Mouse (Mus musculus): Measurements from ENCODE around the gene Lrrc8d. TPM values are rescaled to one million over a fixed set of nuclear protein-coding genes. Genes with fewer than 3 reads are reported as not detected.
A peak's percentile ranks its signal among the peaks of the same experiment; 100 is the strongest.

The Lrrc8d gene
- total and polyA plus RNA-seq, 3 experiments: 11.4 to 258 (median 21.9) TPM

DNA sequence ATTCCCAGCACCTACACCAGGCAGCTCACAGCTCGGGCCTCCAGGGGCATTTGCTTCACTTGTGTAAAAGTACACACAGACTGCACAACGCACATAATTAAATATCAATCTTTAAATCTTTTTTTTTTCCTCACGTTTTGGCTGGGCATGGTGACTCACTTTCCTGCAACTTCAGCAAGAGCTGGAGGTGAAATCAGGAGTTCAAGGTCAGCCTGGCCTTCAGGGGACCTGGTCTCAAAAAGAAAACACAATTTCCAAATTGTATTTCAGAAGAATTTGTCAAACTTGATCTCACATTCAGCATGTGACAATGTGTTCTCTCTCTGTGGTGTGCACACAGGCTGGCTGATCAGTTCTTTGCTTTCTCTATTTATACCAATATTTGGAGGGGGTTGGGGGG, 1.9 kb upstream of the Lrrc8d start:
- Histone ChIP-seq H3K36me3 (ENCODE audit: control insufficient read depth in 1 of 2, insufficient read depth in 2 of 2, low read length in 2 of 2) (peaks cover 0 to 18% of the 10 kb centered on the region in 2 experiments; a peak in 2 of 4 replicates), H3K4me1 (ENCODE audit: control insufficient read depth in 1 of 2, insufficient read depth in 2 of 2, low read length in 2 of 2) (peaks cover 7 to 18% of the 10 kb centered on the region in 2 experiments), H3K9ac (ENCODE audit: control insufficient read depth, low read depth, low read length, poor library complexity, severe bottlenecking) (no peak overlapping the region), H3K4me3 (ENCODE audit: control insufficient read depth in 1 of 2, insufficient read depth in 1 of 2, low read depth in 2 of 2, low read length in 2 of 2) (no peak overlapping the region), H3K9me3 (replicated peaks; ENCODE audit: insufficient read depth, low read length) (no peaks in the 10 kb centered on the region), H3K27ac (ENCODE audit: control insufficient read depth, low read depth, low read length) (no peak overlapping the region), H3K27me3 (ENCODE audit: control insufficient read depth in 1 of 2, insufficient read depth in 2 of 2, low read length in 2 of 2) (no peaks in the 10 kb centered on the region), H3K79me2 (ENCODE audit: control insufficient read depth, insufficient read depth, low read length, poor library complexity) (peaks cover 6% of the 10 kb centered on the region; the same call in 1 of the 2 replicates)
- no peak for DNase-seq (ENCODE audit: low read depth, low spot score)
- TF ChIP-seq ZKSCAN1 (IDR thresholded peaks at IDR 0.05; ENCODE audit: low read depth, low read length) (no peak), ELF1 (IDR thresholded peaks at IDR 0.05; ENCODE audit: low read depth, low read length) (no peak)

GRCm38 (mm10) chr5:105698694-105699093, 1.1 kb upstream of the Lrrc8d start:
- H3K4me1 ChIP-seq (ENCODE audit: control insufficient read depth in 1 of 2, insufficient read depth in 2 of 2, low read length in 2 of 2): peaks cover 11 to 25% of the 10 kb centered on the region in 2 experiments
- H3K27ac ChIP-seq (ENCODE audit: control insufficient read depth, low read depth, low read length): no peak overlapping the region; the same call in 1 of the 2 replicates
- TF ChIP-seq E2F4 (IDR thresholded peaks at IDR 0.05; ENCODE audit: borderline replicate concordance, low read depth, low read length) (no peak), ZKSCAN1 (IDR thresholded peaks at IDR 0.05; ENCODE audit: low read depth, low read length) (no peak), BHLHE40 (IDR thresholded peaks at IDR 0.05; ENCODE audit: borderline replicate concordance, low read depth, low read length) (no peak), ZNF384 (IDR thresholded peaks at IDR 0.05; ENCODE audit: low read depth, low read length) (no peak), SIN3A (IDR thresholded peaks at IDR 0.05; ENCODE audit: low read length) (no peak), POLR2AphosphoS5 (IDR thresholded peaks at IDR 0.05; ENCODE audit: borderline replicate concordance, low read depth, low read length) (no peak)
- no peaks in the 10 kb centered on the region for H3K9me3 ChIP-seq (replicated peaks; ENCODE audit: insufficient read depth, low read length)
- peak overlapping the region; percentile 94 for H3K9ac ChIP-seq (ENCODE audit: control insufficient read depth, low read depth, low read length, poor library complexity, severe bottlenecking)
- no peaks in the 10 kb centered on the region for H3K27me3 ChIP-seq (ENCODE audit: control insufficient read depth in 1 of 2, insufficient read depth in 2 of 2, low read length in 2 of 2)
- H3K36me3 ChIP-seq (ENCODE audit: control insufficient read depth in 1 of 2, insufficient read depth in 2 of 2, low read length in 2 of 2): peaks cover 0 to 20% of the 10 kb centered on the region in 2 experiments; a peak in 2 of 4 replicates
- peak overlapping the region; percentile 75 to 92; a peak in 3 of 4 replicates for H3K4me3 ChIP-seq (ENCODE audit: control insufficient read depth in 1 of 2, insufficient read depth in 1 of 2, low read depth in 2 of 2, low read length in 2 of 2)
- DNase-seq (ENCODE audit: low read depth, low spot score): peak; percentile 52
- H3K79me2 ChIP-seq (ENCODE audit: control insufficient read depth, insufficient read depth, low read length, poor library complexity): peaks cover 6% of the 10 kb centered on the region; the same call in 1 of the 2 replicates

DNA sequence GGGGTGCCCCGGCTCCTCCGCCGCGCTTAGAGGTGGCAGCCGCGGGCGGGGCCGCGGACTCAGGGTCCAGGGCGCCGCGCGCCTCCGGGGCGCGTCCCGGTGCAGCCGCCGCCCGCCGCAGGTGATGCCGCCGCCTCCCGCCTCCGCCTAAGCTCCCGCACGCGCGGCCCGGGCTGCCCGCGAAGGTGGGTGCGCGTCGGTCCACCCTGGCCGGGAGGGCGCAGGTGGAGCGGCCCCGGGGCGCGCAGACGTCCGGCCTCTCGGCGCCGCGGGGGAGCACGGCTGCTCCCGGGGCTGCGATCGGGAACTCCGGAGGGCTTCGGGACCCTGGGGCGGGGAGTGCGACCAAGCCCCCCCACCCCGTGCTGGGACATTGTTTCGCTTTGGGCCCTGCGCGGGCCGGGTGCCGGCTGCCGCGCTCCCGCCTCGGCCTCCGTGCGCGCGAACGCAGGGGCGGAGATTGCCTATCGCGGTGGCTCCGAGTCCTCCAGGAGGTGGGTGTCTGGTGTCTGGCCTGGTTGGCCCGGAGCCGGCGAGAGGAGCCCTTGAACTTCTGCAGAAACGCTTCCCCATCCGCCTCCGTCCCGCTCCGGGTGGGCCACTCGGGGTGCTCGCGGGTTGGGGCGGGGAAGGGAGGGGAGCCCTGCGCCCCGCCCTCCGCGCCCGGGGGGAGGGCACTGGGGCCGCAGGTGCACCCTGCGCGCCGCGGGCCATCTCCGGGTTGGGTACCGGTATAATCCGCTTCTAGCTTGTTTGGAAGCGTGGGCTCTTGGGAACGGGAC, 492 bp downstream of the Lrrc8d start:
- Histone ChIP-seq H3K4me3 (ENCODE audit: control insufficient read depth in 1 of 2, insufficient read depth in 1 of 2, low read depth in 2 of 2, low read length in 2 of 2) (peak overlapping the region; percentile 75 to 92), H3K9ac (ENCODE audit: control insufficient read depth, low read depth, low read length, poor library complexity, severe bottlenecking) (peak overlapping the region; percentile 94), H3K36me3 (ENCODE audit: control insufficient read depth in 1 of 2, insufficient read depth in 2 of 2, low read length in 2 of 2) (peaks cover 0 to 20% of the 10 kb centered on the region in 2 experiments; a peak in 2 of 4 replicates), H3K4me1 (ENCODE audit: control insufficient read depth in 1 of 2, insufficient read depth in 2 of 2, low read length in 2 of 2) (peaks cover 11 to 25% of the 10 kb centered on the region in 2 experiments), H3K9me3 (replicated peaks; ENCODE audit: insufficient read depth, low read length) (no peaks in the 10 kb centered on the region), H3K27ac (ENCODE audit: control insufficient read depth, low read depth, low read length) (peak overlapping the region; percentile 78), H3K27me3 (ENCODE audit: control insufficient read depth in 1 of 2, insufficient read depth in 2 of 2, low read length in 2 of 2) (no peaks in the 10 kb centered on the region), H3K79me2 (ENCODE audit: control insufficient read depth, insufficient read depth, low read length, poor library complexity) (peaks cover 8% of the 10 kb centered on the region)
- peak; percentile 93 for DNase-seq (ENCODE audit: low read depth, low spot score)
- no peak for TF ChIP-seq POLR2AphosphoS5 (IDR thresholded peaks at IDR 0.05; ENCODE audit: borderline replicate concordance, low read depth, low read length)
- peak; percentile 62 for TF ChIP-seq TCF12 (IDR thresholded peaks at IDR 0.05; ENCODE audit: low read depth, low read length)
- TF ChIP-seq BHLHE40 (IDR thresholded peaks at IDR 0.05; ENCODE audit: borderline replicate concordance, low read depth, low read length): no peak
- peak; percentile 98 for TF ChIP-seq MAZ (IDR thresholded peaks at IDR 0.05; ENCODE audit: low read depth, low read length)
- no peak for TF ChIP-seq TAL1 (IDR thresholded peaks at IDR 0.05; ENCODE audit: low read length)
- no peak for TF ChIP-seq CHD2 (IDR thresholded peaks at IDR 0.05; ENCODE audit: low read length)
- TF ChIP-seq SMC3 (IDR thresholded peaks at IDR 0.05; ENCODE audit: low read depth, low read length): peak; percentile 3; the same call in 1 of the 2 replicates
- TF ChIP-seq ZC3H11A (IDR thresholded peaks at IDR 0.05; ENCODE audit: low read depth, low read length): no peak
- TF ChIP-seq SIN3A (IDR thresholded peaks at IDR 0.05; ENCODE audit: low read length): peak; percentile 68
- no peak for TF ChIP-seq CHD1 (IDR thresholded peaks at IDR 0.05; ENCODE audit: low read depth, low read length)
- TF ChIP-seq GATA1 (IDR thresholded peaks at IDR 0.05; ENCODE audit: low read depth, low read length): no peak
- TF ChIP-seq RCOR1 (IDR thresholded peaks at IDR 0.05; ENCODE audit: low read depth, low read length): no peak
- peak; percentile 60 for TF ChIP-seq ETS1 (IDR thresholded peaks at IDR 0.05; ENCODE audit: low read depth, low read length)
- TF ChIP-seq MAX (IDR thresholded peaks at IDR 0.05; ENCODE audit: low read length): no peak
- 0 out of 2 replicates have a peak, but pooled peaks have one; percentile 29 for TF ChIP-seq E2F4 (IDR thresholded peaks at IDR 0.05; ENCODE audit: borderline replicate concordance, low read depth, low read length)
- peak in 1 of 2 experiments; percentile 31; a peak in 1 of 4 replicates for TF ChIP-seq EP300 (IDR thresholded peaks at IDR 0.05; ENCODE audit: low read depth in 1 of 2, low read length in 2 of 2)
- TF ChIP-seq KAT2A (conservative IDR thresholded peaks at IDR 0.05; ENCODE audit: low read depth, low read length): no peak; the same call in 1 of the 2 replicates
- 0 out of 2 replicates have a peak, but pooled peaks have one; percentile 45 for TF ChIP-seq TBP (IDR thresholded peaks at IDR 0.05; ENCODE audit: low read depth, low read length)
- peak; percentile 14 for TF ChIP-seq NELFE (IDR thresholded peaks at IDR 0.05; ENCODE audit: low read depth, low read length)
- no peak for TF ChIP-seq MAFK (IDR thresholded peaks at IDR 0.05; ENCODE audit: borderline replicate concordance, low read depth, low read length)

Measured in MEL (cell line).